Mouse (Mus musculus): ENCODE measurements at regions not wholly inside any gene's neighbourhood (a gene's known extent, or its start where the extent isn't known, plus 50 kb on each side); places are given as distances from the start of the nearest gene placed in this dataset.

- no peak for TF ChIP-seq CTCF (IDR thresholded peaks at IDR 0.05; ENCODE audit: borderline replicate concordance, insufficient read depth, low read length)
- 0 out of 2 replicates have a peak, but pooled peaks have one; percentile 20 for TF ChIP-seq POLR2A (IDR thresholded peaks at IDR 0.05; ENCODE audit: low read depth, low read length)
These were observed 635.9 kb downstream of the Slc22a22 start for GRCm38 (mm10) chr15:56841516-56841915.

Measured in embryonic fibroblast, embryonic 13.5 days (primary cell).